Mouse (Mus musculus): ENCODE data around the gene Usf3. TPM values are rescaled to one million over a fixed set of nuclear protein-coding genes. Genes with fewer than 3 reads are reported as not detected.

The Usf3 gene
- total RNA-seq, 2 experiments from 2014 or later: 33.2 to 35.6 TPM

DNA sequence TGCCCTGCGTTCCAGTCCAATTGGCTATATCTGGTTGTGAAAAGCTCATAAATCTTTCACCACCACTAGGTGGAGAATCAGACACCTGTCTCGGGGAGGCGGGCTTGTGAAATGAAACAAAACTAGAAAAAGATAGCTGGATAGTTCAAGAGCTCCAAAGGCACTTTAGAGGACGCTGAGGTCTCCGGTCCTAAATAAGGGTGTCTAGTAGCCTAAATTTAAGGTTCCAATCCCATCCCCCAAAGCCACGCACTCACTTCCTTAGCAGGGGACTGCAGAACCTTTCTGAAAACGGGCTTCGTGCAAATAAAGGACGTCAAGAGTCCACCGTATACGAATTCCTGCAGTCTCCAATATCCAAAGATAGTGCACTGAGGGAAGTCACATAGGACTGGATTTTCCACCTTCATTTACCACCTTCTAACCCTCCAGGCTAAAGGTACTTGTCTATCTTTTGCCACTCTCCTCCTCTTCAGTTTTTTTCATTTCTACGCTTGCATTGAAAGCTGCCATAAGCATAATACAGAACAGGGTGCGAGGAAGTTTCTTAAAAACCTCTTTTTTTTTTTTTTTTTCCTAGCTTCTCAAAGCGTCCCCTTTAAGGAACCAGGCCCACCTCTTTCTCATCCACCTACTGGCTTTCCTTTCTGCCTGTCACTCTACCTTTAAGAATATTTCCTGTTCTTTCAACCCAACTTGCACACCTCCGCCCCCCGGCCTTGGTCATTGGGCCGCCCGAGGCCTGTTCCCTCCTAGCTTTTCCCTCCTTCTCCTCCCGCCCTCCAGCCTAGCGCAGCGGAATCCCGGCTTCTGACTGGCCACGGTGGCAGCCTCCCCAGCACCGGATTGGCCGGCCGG is 520 bp upstream of the Usf3 start:
- DNase-seq: peak; percentile 94 to 98
- intact Hi-C loops (cut with DNase I): loop anchor here (2.0 kb wide), 2 partner anchors 32 to 66 kb away; no protein-coding TSS in a partner anchor

DNA sequence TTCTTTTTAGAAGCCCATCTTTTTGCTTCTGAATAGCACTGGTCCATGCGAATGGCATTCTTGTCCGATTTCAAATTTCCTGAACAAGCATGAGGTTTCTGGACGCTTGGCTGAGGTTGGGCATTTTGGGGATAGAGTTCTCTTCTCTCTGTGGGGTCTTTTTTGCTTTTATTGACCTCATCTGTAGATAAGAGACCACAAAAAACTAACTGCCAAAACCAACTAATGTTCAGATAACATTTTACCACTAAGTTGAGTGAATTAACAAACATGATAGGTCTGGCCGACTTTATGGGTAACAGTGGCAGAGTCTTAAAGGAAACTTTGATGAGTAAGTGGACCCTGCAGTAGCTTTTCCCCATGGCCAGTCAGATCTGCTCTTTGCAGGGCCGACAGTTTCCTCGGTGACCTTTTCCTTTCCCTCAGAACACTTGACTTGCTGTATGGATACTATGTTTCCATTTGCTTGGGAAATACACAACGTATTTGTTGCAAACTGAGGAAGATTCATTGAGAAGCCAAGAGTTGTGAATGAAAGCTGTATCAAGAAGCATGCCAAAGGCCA is 1.0 kb downstream of the Usf3 start:
- intact Hi-C loops (cut with DNase I): loop anchor here (2.0 kb wide), 2 partner anchors 33 to 65 kb away; no protein-coding TSS in a partner anchor
- no peak for DNase-seq

DNA sequence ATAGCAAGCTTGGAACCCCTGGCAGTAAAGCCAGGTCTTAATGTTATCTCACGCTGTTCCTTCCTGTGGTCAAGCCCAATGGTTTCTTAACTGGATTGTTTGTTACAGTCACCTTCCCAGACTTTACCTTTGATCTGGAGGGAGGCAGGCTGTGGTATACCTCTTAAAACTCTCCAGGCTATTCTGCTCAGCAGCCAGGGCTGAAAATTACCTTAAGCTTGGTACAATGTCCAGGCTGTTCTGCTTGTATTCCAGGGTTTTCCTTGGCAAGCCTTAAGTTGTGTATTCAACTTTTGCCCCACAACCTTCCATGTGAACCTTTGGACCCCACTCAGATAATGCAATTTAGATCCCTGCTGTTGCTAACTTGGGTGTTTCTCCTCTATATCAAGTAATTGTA is 2.0 kb downstream of the Usf3 start:
- no peak for DNase-seq
- intact Hi-C loops (cut with DNase I): no loop called here

DNA sequence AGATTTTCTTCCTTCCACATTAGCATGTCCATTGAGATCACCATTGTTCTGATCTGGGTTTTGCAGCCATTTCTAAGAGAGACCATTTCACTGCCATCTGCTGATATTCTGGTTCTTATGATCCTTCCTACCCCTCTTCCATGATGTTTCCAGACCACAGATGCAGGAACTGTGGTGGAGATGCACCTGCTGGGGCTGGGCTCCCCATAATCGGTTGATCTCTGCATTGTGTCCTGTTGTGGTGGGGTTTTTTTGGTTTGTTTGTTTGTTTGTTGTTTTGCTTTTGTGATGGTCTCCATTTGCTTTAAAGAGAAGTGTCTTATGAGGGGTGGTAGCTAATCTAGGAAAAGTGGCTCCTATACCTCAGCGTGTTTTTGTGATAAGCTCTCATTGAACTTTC is 3.5 kb downstream of the Usf3 start:
- DNase-seq: no peak
- intact Hi-C loops (cut with DNase I): no loop called here

DNA sequence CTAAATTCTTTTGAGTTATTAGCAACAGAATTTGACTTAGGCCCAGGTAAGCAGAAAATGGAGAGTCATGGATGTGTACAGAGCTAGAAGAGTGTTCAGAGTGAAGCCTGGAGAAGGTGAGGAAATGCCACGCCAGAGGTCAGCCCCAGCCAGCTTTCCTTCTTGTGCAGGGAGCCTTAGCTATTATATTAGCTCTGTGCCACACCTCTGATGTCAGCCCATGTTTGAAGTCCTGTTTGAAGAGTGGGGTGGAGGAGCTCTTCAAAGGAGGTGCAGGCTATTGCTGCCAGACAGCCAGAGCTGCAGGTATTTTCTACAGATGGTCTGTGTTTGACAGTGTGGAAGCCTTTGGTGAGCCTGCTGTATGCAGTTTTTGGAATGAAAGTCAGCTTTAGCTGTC is 5.5 kb downstream of the Usf3 start:
- intact Hi-C loops (cut with DNase I): no loop called here
- DNase-seq: no peak

DNA sequence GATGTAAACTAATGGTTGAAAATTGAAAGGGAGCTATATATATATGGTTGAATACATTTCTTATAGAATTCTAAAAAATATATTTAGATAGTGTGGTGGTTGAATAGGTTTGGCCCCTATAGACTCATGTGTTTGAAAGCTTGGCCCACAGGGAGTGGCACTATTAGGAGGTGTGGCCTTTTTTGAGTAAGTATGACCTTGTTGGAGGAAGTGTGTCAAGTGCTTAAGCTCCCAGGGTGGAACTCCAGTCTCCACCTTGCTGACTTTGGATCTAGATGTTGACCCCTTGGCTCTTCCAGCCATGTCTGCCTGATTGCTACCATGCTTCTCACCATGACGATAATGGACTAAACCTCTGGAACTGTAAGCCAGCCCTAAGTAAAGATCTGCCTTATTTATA is 9.6 kb downstream of the Usf3 start:
- intact Hi-C loops (cut with DNase I): no loop called here
- DNase-seq: no peak

DNA sequence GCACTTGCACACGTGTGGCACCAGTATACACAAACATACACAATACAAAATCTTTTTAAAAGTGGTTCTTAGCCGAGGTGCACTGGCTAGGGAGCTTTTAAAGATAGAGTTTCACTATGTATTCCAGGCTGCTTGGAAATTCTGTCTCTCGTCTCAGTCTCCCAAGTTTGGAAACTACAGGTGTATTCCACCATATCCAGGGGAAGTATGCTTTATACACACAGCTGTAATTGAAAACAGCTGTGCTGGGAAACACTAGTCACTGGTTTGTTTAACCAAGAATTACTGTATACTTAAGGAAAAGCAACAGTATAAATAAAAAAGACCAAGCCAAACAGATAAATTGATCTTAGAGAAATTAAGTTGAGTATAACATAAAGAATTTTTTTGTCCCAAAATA is 11.7 kb downstream of the Usf3 start:
- intact Hi-C loops (cut with DNase I): no loop called here
- DNase-seq: no peak

DNA sequence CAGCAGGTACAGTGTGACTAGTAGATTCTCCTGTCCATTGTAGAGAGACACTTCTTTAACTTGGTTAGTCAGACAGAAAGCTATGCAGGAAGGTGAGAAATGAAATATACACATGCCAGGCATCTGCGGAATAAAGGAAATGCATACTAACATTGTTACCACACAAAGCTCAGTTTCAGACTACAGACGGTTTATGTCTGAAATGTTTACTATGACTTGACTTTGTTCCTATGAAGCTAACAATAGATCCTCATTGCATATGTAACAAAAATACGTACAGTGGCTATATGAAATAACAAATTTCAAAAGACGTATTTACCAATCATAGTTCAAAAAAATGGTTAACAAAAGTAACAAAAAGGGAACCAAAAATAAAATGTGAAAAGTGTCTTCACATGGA is 14.1 kb downstream of the Usf3 start:
- no peak for DNase-seq
- intact Hi-C loops (cut with DNase I): no loop called here

DNA sequence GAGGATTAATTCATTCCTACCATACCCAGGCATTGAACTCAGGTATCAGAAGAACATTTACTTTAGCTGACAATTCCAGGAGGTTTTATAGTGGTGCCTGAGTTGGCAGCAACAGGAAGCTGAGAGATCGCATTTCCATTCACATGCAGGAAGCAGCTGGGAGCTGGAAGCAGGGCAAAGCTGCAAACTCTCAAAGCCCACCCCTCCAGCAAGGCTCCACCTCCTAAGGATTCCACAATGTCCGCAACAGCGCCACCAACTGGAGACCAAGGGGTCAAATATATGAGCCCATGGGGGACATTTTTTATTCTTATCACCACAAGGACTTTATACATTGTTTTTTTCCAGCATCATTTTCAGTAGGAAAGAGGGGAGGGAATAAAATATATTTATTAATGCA is 15.7 kb downstream of the Usf3 start:
- intact Hi-C loops (cut with DNase I): no loop called here
- no peak for DNase-seq

DNA sequence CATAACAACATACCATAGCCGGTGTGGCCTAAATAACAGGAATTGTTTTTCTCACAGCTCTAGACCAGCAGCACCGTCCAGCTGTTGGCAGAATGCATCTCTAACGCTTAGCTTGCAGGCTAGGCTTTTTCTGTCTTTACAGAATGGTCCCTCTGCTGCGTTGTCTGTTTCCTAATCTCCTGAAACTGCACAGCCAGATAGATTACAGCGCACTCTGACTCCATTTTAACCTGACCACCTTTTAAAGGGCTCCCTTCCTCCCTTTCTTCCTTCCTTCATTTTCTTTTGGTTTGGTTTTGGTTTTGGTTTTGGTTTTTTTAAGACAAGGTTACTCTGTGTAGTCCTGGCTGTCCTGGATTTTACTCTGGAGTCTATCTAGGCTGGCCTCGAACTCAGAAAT is 17.0 kb downstream of the Usf3 start:
- intact Hi-C loops (cut with DNase I): no loop called here
- DNase-seq: no peak

DNA sequence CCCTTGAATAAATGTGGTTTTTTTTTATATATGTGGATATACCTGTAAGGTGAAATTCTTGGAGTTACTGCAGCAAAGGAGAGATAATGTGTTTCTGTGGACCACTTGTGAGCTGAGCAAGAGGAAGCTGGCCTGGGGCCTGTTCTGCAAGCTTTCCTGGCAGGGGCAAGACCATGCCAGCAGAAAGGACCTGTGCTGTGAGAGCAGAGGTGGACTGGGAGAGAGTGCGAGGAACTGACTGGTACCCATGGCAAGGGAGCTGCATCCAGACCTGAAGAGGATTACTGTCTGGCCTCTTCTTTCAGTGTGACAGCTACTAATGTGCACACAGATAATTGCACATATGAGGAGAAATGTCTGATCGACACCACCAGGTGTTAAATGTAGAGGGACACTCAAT is 17.9 kb downstream of the Usf3 start:
- no peak for DNase-seq
- intact Hi-C loops (cut with DNase I): no loop called here

DNA sequence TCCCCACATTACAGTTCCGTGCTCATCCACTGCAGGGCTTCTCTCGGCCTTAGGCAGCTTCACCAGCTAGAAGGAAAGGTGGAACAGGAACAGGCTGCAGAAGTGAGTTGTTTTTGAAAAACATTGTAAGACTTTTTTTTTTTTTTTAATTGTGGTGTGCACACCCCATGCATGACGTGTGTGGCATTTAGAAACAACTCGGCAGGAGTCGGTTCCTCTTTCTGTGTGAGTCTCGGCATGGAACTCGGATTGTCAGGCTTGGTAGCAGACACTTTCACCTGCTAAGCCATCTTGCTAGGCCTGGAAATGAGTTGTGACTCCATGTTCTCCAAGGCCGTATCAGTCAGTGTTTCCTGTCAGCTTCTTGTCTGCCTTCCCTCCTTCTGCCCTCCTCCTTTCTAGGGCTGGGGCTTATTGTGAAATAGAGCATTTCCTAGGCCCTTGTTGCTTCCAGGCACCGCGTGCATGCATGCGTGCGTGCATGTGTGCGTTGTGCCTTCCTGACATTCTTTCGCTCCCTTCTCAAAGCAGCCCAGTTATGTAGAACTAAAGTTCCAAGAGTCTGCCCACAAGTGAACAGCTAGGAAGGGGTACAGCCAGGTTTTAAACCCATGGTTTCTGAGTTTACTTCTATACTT is 26.1 kb downstream of the Usf3 start:
- DNase-seq: no peak
- intact Hi-C loops (cut with DNase I): no loop called here

DNA sequence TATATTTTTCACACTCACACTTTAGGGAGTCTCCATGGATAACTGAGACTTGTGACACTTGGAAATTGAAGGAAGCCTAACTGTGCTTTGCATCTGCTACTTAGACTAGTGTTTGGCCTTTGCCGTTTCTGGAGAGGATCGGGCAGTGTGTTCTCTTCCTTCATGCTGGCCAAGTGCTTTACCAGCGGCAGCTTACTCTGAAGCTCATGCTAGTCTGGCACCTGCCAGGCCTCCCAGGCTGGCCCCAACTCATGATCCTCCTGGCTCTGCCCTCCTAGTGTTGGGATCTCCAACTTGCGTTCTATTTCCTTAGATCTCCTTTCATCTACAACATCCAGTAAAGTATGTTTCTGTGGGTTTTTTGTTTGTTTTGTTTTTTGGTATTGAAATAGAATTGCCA is 27.1 kb downstream of the Usf3 start:
- DNase-seq: no peak

DNA sequence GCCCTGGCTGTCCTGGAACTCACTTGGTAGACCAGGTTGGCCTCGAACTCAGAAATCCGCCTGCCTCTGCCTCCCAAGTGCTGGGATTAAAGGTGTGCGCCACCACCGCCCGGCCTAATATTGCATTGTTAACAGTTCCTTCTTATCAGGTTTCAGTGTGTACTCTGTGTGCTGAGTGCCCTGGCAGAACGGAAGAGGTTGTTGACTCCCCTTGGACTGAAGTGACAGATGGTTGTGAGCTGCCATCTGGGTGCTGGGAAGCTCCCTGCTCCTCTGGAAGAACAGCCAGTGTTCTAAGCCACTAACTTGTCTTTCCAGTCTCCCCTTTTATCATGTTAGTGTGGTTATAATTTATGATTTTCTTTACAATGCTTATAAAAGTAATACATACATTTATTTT is 31.3 kb downstream of the Usf3 start:
- no peak for DNase-seq

More for the DNA sequence above, 27.1 kb downstream of the Usf3 start:
- intact Hi-C loops (cut with DNase I): no loop called here

DNA sequence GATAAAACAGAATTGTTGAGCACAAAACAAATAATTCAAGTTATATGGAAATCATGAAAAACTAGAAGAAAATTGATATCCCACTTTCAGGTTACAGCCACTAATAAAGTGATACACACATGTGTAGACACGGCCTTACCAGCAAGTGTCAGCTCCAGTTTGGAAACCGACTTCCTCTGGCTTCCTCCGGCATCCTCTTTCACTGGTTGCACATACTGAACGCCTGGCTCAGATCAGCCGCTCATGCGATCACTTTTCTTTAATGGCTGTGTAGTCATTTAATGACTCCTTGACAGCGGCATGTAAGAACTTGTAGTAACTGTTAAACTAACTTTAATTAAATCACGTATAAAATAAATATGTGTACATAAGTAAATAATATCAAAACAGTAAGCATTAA is 32.9 kb downstream of the Usf3 start:
- intact Hi-C loops (cut with DNase I): no loop called here
- DNase-seq: no peak

More for the DNA sequence above, 31.3 kb downstream of the Usf3 start:
- intact Hi-C loops (cut with DNase I): no loop called here

DNA sequence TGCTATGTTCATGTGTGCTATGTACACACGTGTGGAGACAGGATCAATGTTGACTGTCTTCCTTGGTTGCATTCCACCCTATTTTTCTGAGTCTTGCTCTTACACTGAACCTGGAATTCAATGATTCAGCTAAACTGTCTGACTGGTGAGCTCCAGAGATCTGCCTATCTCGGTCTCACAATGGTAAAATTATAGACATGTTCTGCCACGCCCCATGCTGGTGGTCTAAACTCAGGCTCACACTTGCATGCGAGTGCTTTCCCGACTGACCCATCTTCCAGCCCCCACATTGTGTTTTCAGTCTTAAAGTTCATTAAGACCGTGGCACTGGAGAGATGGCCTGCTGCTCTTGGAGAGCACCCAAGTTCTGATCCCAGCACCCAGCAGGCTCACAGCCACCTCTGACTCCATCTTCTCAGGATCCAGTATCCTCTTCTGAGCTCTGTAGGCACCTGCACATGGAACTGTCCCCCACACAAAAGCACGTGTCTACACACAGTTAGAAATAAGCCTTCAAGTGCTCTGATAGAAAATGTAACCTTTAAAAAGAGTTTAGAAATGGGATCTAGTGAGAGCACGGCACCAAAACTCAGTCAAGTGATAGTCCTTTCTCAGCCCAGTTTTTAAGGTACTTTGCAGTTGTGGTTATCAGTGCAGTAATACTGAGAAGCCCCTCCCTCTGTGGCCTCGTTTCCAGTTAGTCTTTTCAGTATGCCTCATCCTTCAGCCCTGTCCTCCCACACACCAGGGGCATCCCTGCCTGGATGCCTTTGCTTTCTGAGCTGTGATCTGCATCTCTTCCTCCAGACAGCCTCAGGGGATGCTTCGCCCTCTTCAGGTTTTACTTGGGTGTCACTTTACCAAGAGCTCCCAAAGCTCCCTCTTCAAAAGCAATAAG is 37.4 kb downstream of the Usf3 start:
- no peak for DNase-seq
- intact Hi-C loops (cut with DNase I): no loop called here

DNA sequence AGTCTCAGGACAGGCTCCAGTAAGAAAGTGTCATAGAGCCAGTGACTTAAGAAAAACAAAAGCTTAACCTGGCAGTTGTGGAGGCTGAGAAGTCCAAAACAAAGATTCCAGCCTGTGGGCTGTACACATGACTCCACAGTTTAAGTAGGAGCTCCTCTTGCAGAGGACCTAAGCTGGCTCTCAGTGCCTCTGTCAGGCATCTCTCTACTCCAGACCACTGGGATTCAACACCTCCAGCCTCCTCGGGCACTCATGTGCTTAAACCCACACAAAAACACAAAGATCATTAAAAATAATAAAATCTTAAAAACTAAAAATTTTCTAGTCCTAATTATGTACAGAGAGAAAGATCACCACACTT is 38.0 kb downstream of the Usf3 start:
- DNase-seq: no peak
- intact Hi-C loops (cut with DNase I): no loop called here

DNA sequence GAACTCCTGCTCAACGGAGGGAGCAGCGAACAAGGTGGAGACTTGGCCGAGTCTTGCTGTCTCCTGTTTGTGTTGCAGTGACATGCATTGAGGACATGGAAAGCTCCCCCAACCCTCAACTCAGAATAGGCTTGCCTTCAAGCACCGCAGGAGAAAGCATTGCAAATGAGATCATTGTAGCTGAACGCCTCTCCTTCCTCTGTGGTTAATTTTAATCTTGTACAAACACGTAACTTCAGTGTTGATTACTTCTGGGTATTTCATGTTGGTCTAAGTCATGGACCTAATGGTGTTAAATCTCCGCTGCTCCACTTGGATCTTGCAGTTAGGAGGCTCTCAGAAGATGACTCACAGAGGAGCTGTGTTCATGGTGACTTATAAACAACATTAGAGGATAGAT is 39.7 kb downstream of the Usf3 start:
- no peak for DNase-seq
- intact Hi-C loops (cut with DNase I): no loop called here

DNA sequence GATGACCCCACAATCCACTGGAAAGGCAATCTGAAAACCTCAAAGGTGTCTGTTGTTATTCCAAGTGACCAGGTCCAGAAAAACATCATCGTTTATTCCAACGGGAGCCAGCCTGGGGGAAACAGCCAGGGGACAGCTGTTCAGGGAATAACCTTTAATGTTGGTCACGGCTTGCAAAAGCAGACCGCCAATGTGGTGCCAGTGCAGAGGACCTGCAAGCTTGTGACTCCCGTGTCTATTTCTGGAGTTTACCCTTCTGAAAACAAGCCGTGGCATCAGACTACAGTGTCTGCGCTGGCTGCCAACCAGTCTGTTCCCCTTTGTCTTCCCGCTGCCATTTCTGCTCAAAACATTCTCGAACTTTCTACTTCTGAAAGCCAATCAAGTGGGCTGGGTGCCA is 42.5 kb downstream of the Usf3 start:
- peak; percentile 46 for DNase-seq
- intact Hi-C loops (cut with DNase I): no loop called here

DNA sequence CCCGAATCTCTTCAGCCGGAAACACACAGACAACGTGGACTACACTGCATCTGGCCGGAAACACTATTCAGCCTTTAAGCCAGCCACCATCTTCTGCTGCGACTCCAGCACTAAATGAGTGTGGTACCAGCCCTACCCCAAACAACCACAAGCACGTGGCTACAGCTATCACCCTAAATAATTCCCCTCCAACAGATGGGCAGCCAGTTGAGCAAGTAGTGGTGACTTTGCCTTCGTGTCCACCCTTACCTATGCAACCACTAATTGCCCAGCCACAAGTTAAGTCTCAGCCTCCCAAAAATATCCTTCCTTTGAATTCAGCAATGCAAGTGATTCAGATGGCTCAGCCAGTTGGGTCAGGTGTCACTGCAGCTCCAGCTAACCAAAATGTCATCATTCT is 43.4 kb downstream of the Usf3 start:
- intact Hi-C loops (cut with DNase I): no loop called here
- no peak for DNase-seq

DNA sequence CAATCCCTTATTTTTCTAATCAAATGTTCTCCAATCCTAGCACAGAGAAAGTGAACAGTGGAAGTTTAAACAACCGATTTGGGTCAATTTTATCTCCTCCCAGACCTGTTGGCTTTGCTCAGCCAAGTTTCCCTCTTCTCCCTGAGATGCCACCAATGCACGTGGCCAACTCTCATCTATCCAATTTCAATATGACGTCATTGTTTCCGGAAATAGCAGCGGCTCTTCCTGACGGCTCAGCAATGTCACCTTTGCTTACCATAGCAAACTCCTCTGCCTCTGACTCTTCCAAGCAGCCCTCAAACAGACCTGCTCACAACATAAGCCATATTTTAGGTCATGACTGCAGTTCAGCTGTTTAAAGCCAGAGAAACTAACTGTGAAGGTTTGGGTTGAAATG is 48.4 kb downstream of the Usf3 start:
- intact Hi-C loops (cut with DNase I): no loop called here
- no peak for DNase-seq

All from gastrocnemius, postnatal 36 days (tissue).